Mouse (Mus musculus): ENCODE measurements at regions not wholly inside any gene's neighbourhood (a gene's known extent, or its start where the extent isn't known, plus 50 kb on each side); places are given as distances from the start of the nearest gene placed in this dataset.
"Not testable (repeated sequence)": the region's sequence is repeated elsewhere in the genome, so short reads cannot be mapped to it uniquely, and the experiment has no call there.

GRCm38 (mm10) chr7:60622271-60623249 lies 482.5 kb upstream of the Snrpn start:
- not testable (repeated sequence) for H3K9me3 ChIP-seq (replicated peaks; ENCODE audit: control insufficient read depth, low read length); H3K9ac ChIP-seq (ENCODE audit: low read length); H3K36me3 ChIP-seq (ENCODE audit: control insufficient read depth, insufficient read depth, low read length); H3K27ac ChIP-seq (ENCODE audit: low read length); H3K27me3 ChIP-seq (ENCODE audit: control insufficient read depth, insufficient read depth, low read length); H3K4me1 ChIP-seq (ENCODE audit: control insufficient read depth, insufficient read depth, low read length)
- Histone ChIP-seq H3K4me3 (replicated peaks; ENCODE audit: low read length) (peak overlapping the region; percentile 29), H3K4me2 (ENCODE audit: low read depth, low read length) (peak overlapping the region; percentile 45)
- peak; percentile 87 for ATAC-seq (ENCODE audit: insufficient read depth, low FRiP score)
- WGBS: 27% methylated on average over 29 of the region's 29 CpGs

- not testable (repeated sequence) for H3K4me1 ChIP-seq (ENCODE audit: control insufficient read depth, insufficient read depth, low read length); ATAC-seq (ENCODE audit: insufficient read depth, low FRiP score); H3K27ac ChIP-seq (ENCODE audit: low read length); H3K9ac ChIP-seq (ENCODE audit: low read length); H3K27me3 ChIP-seq (ENCODE audit: control insufficient read depth, insufficient read depth, low read length); H3K4me2 ChIP-seq (ENCODE audit: low read depth, low read length); H3K9me3 ChIP-seq (replicated peaks; ENCODE audit: control insufficient read depth, low read length); H3K4me3 ChIP-seq (replicated peaks; ENCODE audit: low read length); H3K36me3 ChIP-seq (ENCODE audit: control insufficient read depth, insufficient read depth, low read length)
- 8% methylated on average over 5 of the region's 5 CpGs for WGBS
These were observed 477.2 kb upstream of the Snrpn start for GRCm38 (mm10) chr7:60617070-60617674.
